ENCODE assay signal across 1 mouse cellular context in genomic region chr9:58280259-58281109, GRCm38 (mm10).
TF ChIP-seq lines count a peak whose summit lies in the region.

No protein-coding gene starts in this region.

TF ChIP-seq in MEL, 35 proteins besides CTCF, POLR2A, EP300 and RAD21 (continued from another document):
- TF ChIP-seq MYB (IDR thresholded peaks at IDR 0.05; ENCODE audit: low read depth, low read length) (no peak), TBP (IDR thresholded peaks at IDR 0.05; ENCODE audit: low read depth, low read length) (0 out of 2 replicates have a peak, but pooled peaks have one; percentile 33), NELFE (IDR thresholded peaks at IDR 0.05; ENCODE audit: low read depth, low read length) (no peak), MYC (IDR thresholded peaks at IDR 0.05; ENCODE audit: low read depth, low read length) (no peak), CHD2 (IDR thresholded peaks at IDR 0.05; ENCODE audit: low read length) (no peak), HCFC1 (IDR thresholded peaks at IDR 0.05; ENCODE audit: low read depth, low read length) (peak; percentile 47; the same call in 1 of the 2 replicates), BHLHE40 (IDR thresholded peaks at IDR 0.05; ENCODE audit: borderline replicate concordance, low read depth, low read length) (peak; percentile 42; the same call in 1 of the 2 replicates), E2F4 (IDR thresholded peaks at IDR 0.05; ENCODE audit: borderline replicate concordance, low read depth, low read length) (no peak), ZNF384 (IDR thresholded peaks at IDR 0.05; ENCODE audit: low read depth, low read length) (no peak; the same call in 1 of the 2 replicates), USF2 (IDR thresholded peaks at IDR 0.05; ENCODE audit: borderline replicate concordance in 1 of 2, insufficient read depth in 1 of 2, low read depth in 1 of 2, low read length in 2 of 2) (no peak), MXI1 (IDR thresholded peaks at IDR 0.05; ENCODE audit: low read depth, low read length) (no peak; the same call in none of the 2 replicates), ETS1 (IDR thresholded peaks at IDR 0.05; ENCODE audit: low read depth, low read length) (no peak), ZC3H11A (IDR thresholded peaks at IDR 0.05; ENCODE audit: low read depth, low read length) (peak; percentile 75), MAZ (IDR thresholded peaks at IDR 0.05; ENCODE audit: low read depth, low read length) (no peak), CHD1 (IDR thresholded peaks at IDR 0.05; ENCODE audit: low read depth, low read length) (no peak)
